Mouse (Mus musculus): ENCODE data around the gene Kcnab1.

- no peak for TF ChIP-seq CEBPB (IDR thresholded peaks at IDR 0.05; ENCODE audit: low read depth)
- no peak for TF ChIP-seq CTCF (IDR thresholded peaks at IDR 0.05; ENCODE audit: control insufficient read depth, insufficient read depth, insufficient read length)
These were observed 276.6 kb downstream of the Kcnab1 start for GRCm38 (mm10) chr3:65385771-65386170.

All from C2C12 (cell line).